33 mouse cellular contexts compared by ENCODE assay signal in genomic region chr2:140690906-140691305, GRCm38 (mm10). TPM values are rescaled to one million over a fixed set of nuclear protein-coding genes. Genes with fewer than 3 reads are reported as not detected.
"Had no signal": no experiment of that assay in that cellular context is flagged by ENCODE, and none has a peak within 500 bp of the region (broad histone marks: within the 10 kb centered on the region; RNA-seq: fewer than 3 reads in every experiment).

No protein-coding gene starts in this region.

- H3K9ac ChIP-seq: limb, embryonic 12.5 days; limb, embryonic 13.5 days; limb, embryonic 15.5 days; liver, embryonic 12.5 days; liver, embryonic 13.5 days; liver, embryonic 14.5 days; liver, embryonic 15.5 days; liver, postnatal 0 days; lung, embryonic 14.5 days; lung, embryonic 15.5 days; midbrain, embryonic 12.5 days; midbrain, embryonic 13.5 days; midbrain, embryonic 15.5 days had no signal

- H3K27me3 ChIP-seq: limb, embryonic 12.5 days; limb, embryonic 13.5 days; limb, embryonic 15.5 days; liver, embryonic 12.5 days; liver, embryonic 13.5 days; liver, embryonic 15.5 days; lung, embryonic 15.5 days; megakaryocyte, embryonic 14.5 days; midbrain, embryonic 12.5 days; midbrain, embryonic 13.5 days; midbrain, embryonic 15.5 days had no signal

- H3K4me3 ChIP-seq: left cerebral cortex, adult 2 months; limb, embryonic 10.5 days; limb, embryonic 12.5 days; limb, embryonic 13.5 days; limb, embryonic 15.5 days; liver, embryonic 12.5 days; liver, embryonic 13.5 days; liver, embryonic 15.5 days; lung, embryonic 15.5 days; megakaryocyte, embryonic 14.5 days; midbrain, embryonic 10.5 days; midbrain, embryonic 12.5 days; midbrain, embryonic 13.5 days; midbrain, embryonic 15.5 days; myocyte had no signal

- ATAC-seq: liver, embryonic 12.5 days; liver, postnatal 0 days; lung, postnatal 0 days; midbrain, embryonic 13.5 days; midbrain, embryonic 15.5 days; midbrain, embryonic 16.5 days had no signal

- DNase-seq: left cerebral cortex, postnatal 4 days; liver; liver, embryonic 13.5 days; liver, postnatal 0 days; lung, adult 18-20 months; lung, adult 2 months; lung, embryonic 14.5 days; lung, postnatal 10 days; lung, postnatal 14 days; lung, postnatal 36 days; lung, postnatal 4 days; midbrain, embryonic 14.5 days had no signal

- H3K36me3 ChIP-seq: limb, embryonic 10.5 days; limb, embryonic 12.5 days; limb, embryonic 13.5 days; limb, embryonic 15.5 days; liver, embryonic 12.5 days; liver, embryonic 13.5 days; liver, embryonic 15.5 days; lung, embryonic 15.5 days; midbrain, embryonic 10.5 days; midbrain, embryonic 12.5 days; midbrain, embryonic 13.5 days; midbrain, embryonic 15.5 days had no signal

- H3K9me3 ChIP-seq: limb, embryonic 10.5 days; limb, embryonic 12.5 days; limb, embryonic 13.5 days; limb, embryonic 15.5 days; liver, embryonic 12.5 days; liver, embryonic 13.5 days; liver, embryonic 15.5 days; lung, embryonic 15.5 days; midbrain, embryonic 10.5 days; midbrain, embryonic 12.5 days; midbrain, embryonic 13.5 days; midbrain, embryonic 15.5 days had no signal

- H3K4me2 ChIP-seq: limb, embryonic 12.5 days; limb, embryonic 13.5 days; limb, embryonic 15.5 days; liver, embryonic 11.5 days; liver, embryonic 12.5 days; liver, embryonic 13.5 days; liver, embryonic 15.5 days; lung, embryonic 14.5 days; lung, embryonic 15.5 days; midbrain, embryonic 11.5 days; midbrain, embryonic 12.5 days; midbrain, embryonic 13.5 days; midbrain, embryonic 15.5 days had no signal

- H3K27ac ChIP-seq: left cerebral cortex, adult 2 months; limb, embryonic 10.5 days; limb, embryonic 12.5 days; limb, embryonic 13.5 days; limb, embryonic 15.5 days; liver, embryonic 12.5 days; liver, embryonic 13.5 days; liver, embryonic 14.5 days; liver, embryonic 15.5 days; lung, embryonic 15.5 days; macrophage; midbrain, embryonic 10.5 days; midbrain, embryonic 12.5 days; midbrain, embryonic 13.5 days; midbrain, embryonic 15.5 days had no signal

- H3K4me1 ChIP-seq: limb, embryonic 13.5 days; limb, embryonic 15.5 days; liver, embryonic 12.5 days; liver, embryonic 13.5 days; liver, embryonic 15.5 days; lung, embryonic 15.5 days; megakaryocyte, embryonic 14.5 days; midbrain, embryonic 10.5 days; midbrain, embryonic 12.5 days; midbrain, embryonic 13.5 days; midbrain, embryonic 15.5 days had no signal

RNA-seq across cellular contexts. Expression of gene Flrt3, which starts 19.6 kb away (rescaled TPM):
- total RNA-seq: monocyte, adult 5-6 weeks had no signal
